Mouse (Mus musculus): ENCODE results near the gene Arhgef7.
A peak's percentile ranks its signal among the peaks of the same experiment; 100 is the strongest.

Arhgef7 gene

GRCm38 (mm10) chr8:11717194-11717593 lies 10.3 kb upstream of the Arhgef7 start:
- DNase-seq (ENCODE audit: low spot score) = no peak

- DNase-seq (ENCODE audit: low spot score) = no peak
Measured at GRCm38 (mm10) chr8:11727273-11727650, 259 bp upstream of the Arhgef7 start.

- DNase-seq (ENCODE audit: low spot score) = no peak
Measured at GRCm38 (mm10) chr8:11728482-11729295, 1.2 kb downstream of the Arhgef7 start.

DNA sequence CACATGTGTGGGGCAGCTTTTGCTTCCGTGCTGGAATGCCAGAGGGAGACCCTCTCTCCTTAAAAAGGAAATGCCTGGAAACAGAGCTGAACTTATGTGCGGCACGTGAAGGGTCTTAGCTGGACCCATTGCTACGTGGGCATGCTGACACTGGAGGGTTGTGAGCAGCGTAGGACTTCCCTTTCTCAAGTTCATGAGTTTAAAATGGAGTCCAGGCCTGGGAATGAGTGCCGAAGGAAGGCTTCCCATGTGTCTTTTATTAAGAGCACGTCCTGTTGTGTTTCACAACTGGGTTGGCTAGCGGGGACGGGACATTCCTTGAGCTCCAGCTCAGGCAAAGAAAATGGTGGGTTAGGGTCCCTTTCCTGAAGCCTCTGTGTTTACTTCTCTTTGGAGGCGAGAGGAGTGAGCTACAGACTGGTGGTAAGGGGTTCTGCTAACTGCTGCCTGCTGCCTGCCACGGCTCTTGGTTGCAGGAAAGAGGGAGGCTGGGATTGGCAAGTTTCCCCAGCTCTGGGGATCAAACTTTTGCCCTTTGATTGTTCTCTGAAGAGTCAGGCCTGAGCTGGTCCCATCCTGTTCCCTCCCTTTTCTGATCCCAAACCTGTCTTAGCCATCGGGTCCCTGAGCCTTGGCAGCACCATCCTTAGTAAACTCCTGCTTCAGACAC lies 2.9 kb downstream of the Arhgef7 start:
- peak; percentile 23 for DNase-seq (ENCODE audit: low spot score)

GRCm38 (mm10) chr8:11735672-11736235 lies 8.2 kb downstream of the Arhgef7 start:
- no peak for DNase-seq (ENCODE audit: low spot score)

GRCm38 (mm10) chr8:11737096-11737495 lies 9.6 kb downstream of the Arhgef7 start:
- peak; percentile 37 for DNase-seq (ENCODE audit: low spot score)

DNA sequence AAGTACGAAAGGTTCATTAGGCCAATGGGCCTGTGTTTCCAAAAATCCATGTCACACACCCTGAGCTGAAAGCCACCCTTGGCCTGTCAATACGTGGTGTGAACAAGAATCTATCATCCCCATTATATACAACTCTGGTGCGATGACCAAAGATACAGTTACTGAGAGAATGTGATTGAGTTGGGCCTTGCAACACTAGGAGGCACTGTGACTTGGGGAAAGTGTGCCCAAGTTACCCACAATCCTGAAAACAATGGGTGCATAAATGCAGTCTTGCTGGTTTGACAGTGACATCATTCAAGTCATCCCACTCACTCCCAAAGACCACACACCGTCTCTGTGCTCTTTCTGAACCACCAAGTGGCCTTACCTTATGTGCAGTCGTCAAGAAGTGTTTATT lies 11.6 kb downstream of the Arhgef7 start:
- no peak for DNase-seq (ENCODE audit: low spot score)

DNA sequence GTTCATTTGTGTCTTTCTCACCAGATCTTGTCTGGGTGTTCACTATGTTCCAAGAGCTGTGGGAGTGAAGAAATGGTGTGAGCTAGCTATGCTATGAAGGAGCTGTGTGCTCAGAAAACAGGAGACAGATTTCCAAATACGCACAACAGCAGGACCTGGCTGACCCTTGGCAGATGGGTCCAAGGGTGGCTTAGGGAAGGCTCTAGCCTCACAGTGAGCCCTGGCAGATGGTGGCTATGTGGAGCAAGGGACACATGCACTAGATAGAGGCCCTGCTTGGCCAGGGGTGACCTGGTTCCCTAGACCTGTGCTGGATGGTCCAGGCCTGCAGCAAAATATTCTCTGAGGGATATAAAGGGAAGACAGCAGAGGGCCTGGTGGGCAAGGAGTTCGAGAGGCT lies 13.3 kb downstream of the Arhgef7 start:
- no peak for DNase-seq (ENCODE audit: low spot score)

GRCm38 (mm10) chr8:11743580-11743979 lies 16.1 kb downstream of the Arhgef7 start:
- no peak for DNase-seq (ENCODE audit: low spot score)

DNA sequence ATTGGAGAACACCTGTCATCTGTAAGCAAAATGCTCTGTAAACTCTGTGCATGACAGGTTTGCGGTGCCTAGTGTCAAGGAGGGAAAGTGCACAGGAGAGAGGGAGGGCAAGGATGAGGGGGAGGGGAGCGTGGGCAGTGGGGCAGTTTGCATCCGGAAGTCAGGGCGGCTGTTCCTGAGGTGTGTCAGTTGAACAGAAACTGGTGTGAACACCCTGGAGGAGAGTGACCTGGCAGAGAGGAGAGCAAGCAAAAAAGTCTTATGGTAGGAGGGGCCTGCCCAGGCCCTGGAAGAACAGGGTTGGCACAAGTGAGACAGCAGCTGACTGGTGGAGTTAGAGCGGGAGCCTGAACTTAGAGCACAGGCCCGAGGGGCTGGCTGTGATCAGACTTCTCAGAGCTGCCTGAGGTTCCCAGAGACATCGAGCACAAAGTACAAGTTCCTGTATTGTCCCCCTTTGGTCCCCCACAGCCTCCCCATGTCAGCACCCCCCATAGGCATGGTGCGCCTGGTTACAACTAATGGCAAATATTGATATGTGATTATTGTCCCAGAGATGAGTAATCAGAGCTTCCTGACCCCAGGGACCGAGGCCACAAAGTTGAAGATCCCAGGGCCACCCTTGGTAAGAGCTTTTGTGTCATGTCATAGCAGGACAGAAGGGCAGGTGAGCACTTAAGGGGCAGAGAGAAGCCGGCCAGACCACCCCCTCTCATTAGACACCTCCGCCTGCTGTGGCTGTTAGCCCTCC lies 19.5 kb downstream of the Arhgef7 start:
- no peak for DNase-seq (ENCODE audit: low spot score)

DNA sequence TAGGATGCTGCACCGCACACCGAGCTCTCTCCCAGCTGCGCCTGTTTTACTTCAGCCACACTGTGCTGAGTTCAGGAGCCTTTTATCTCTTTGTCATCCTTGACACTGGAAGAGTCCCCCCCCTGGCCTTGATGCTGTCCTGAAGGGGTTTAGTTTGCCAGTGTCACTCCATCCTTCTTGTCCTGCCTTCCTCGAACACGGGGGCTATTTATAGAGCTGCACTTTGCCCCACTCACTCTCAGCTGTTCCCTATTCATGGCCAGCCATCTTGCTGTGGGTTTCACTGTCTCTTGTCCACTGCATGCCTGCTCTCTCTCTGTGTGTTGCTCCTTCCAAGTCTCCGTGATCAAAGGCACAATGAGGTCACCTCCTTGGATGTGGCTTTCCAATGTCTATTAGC lies 22.0 kb downstream of the Arhgef7 start:
- no peak for DNase-seq (ENCODE audit: low spot score)

DNA sequence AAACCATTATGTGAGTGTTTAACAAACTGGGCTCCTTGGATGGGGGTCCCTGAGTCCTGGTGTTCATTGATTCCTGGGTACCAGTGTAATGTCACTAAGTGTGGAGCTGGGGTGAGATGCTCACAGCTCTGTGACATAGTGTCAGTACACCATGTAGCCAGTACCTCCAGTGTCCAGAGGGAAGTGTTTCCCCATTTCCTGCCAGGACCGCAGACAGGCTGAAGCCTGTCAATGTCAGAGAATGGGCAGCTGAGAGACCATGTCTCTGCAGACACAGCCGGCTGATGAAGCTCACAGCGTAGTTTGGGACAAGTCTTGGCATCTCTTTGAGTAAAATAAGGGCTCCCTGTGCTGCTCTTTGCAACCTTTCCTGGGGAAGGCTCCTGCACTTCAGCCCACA lies 24.8 kb downstream of the Arhgef7 start:
- DNase-seq (ENCODE audit: low spot score) = no peak

DNA sequence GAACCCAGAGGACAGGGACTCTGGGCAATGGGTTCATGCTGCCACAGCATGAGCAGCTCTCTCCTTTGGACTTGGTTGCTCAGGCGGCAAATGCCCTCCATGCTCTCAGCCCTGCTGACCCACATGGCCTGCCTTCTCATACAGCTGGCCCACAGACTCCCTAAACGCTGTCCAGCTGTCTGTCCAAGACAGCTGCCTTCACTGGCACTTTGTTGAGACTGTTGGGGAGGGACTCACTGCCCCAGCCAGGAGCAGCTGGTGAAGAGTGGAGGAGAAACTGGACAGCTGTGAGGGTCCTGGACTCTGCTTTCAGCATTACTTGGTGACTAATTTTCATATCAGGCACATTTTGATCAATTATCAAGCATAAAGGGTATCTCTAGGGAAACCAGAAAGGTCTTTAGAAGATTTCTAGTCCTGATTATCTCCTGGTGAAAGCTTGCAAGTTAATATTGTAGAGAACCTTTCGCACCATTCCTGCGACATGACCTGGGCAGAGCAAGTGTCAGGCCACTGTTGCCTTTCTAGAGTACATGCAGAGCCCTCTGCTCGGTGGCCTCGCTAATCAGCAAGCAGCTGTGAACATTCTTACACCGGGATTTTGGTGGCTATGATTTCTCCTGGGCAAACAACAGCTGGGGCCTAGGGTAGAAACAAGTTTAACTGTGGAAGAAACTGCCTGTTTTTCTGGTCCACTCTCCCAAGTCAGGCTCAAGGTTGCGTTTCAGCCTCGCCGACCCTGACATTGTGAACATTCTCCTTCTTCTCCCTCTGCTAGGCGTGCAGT lies 25.8 kb downstream of the Arhgef7 start:
- DNase-seq (ENCODE audit: low spot score) = peak; percentile 36

- no peak for DNase-seq (ENCODE audit: low spot score)
Measured at GRCm38 (mm10) chr8:11754723-11755122, 27.2 kb downstream of the Arhgef7 start.

- peak; percentile 81 for DNase-seq (ENCODE audit: low spot score)
Measured at GRCm38 (mm10) chr8:11755873-11756272, 28.4 kb downstream of the Arhgef7 start.

- peak; percentile 93 for DNase-seq (ENCODE audit: low spot score)
Measured at GRCm38 (mm10) chr8:11757568-11758481, 30.3 kb downstream of the Arhgef7 start.

GRCm38 (mm10) chr8:11758482-11759281 lies 31.2 kb downstream of the Arhgef7 start:
- DNase-seq (ENCODE audit: low spot score) = no peak

GRCm38 (mm10) chr8:11761551-11761950 lies 34.0 kb downstream of the Arhgef7 start:
- no peak for DNase-seq (ENCODE audit: low spot score)

- no peak for DNase-seq (ENCODE audit: low spot score)
Measured at GRCm38 (mm10) chr8:11762048-11762447, 34.5 kb downstream of the Arhgef7 start.

GRCm38 (mm10) chr8:11762821-11763220 lies 35.3 kb downstream of the Arhgef7 start:
- no peak for DNase-seq (ENCODE audit: low spot score)
